Mouse (Mus musculus) embryonic fibroblast, embryonic 13.5 days (primary cell): ENCODE measurements around the gene Tmem132c.

Experiments used
- CTCF ChIP-seq: IDR thresholded peaks from 2 replicates; pipeline ENCODE4 v1.5.1; 2011; ENCODE audit warnings: mild to moderate bottlenecking, control low read depth, low read length, moderate library complexity, borderline replicate concordance; ENCODE audit not compliant: insufficient read depth
- POLR2A ChIP-seq: IDR thresholded peaks from 2 replicates; pipeline ENCODE4 v1.6.1; 2011; ENCODE audit warnings: low read depth, mild to moderate bottlenecking, control low read depth, low read length, moderate library complexity

DNA sequence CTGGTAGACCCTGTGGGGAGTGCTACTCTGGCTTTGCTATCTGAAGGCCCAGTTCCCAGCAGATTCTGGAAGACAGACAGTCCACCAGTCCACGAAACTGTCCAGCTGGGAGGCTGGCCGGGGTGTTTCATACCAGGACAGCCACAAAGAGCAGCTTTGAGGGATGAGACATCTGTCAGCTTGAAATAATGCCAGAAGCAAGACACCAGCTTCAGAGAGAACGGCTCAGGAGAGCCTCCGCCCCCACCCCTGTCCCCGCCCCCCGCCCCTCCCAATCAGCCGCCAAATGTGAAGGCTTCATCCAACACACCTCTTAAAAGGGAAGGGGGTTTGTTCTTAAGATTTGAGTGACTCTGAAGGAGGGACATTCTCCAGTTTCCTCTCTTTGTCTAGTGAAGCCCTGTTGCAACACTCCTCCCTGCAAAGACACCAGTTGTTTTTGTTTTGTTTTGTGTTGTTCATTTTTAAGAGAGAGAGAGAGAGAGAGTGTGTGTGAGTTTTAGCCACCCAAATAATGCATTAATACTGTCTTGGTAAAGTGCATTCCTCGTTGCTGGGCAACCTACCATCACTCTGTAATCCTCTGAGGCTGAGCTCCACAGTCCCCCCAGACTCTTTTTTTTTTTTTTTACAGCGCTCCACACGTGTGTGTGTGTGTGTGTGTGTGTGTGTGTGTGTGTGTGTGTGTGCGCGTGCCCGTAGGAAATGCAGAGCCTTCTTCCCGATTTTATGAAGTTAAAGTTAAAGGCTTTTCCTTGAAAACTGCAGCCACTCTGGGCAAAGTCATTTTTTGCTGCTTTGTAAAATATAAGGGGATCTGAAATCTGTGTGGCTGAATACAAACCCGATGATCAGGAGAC lies 94.7 kb downstream of the Tmem132c start:
- TF ChIP-seq POLR2A (no peak), CTCF (no peak)
